Comparison of ENCODE assay signal across 23 mouse cellular contexts in genomic region chr4:68284845-68285244, GRCm38 (mm10).
A peak's percentile ranks its signal among the peaks of the same experiment; 100 is the strongest.
DNase-seq lines count a peak whose midpoint lies in the region; ATAC-seq lines count a peak whose summit lies in the region.
"Had no signal": no experiment of that assay in that cellular context is flagged by ENCODE, and none has a peak within 500 bp of the region (broad histone marks: within the 10 kb centered on the region; RNA-seq: fewer than 3 reads in every experiment).

No protein-coding gene starts in this region.

- H3K36me3 ChIP-seq in kidney, embryonic 15.5 days, result no peaks in the 10 kb centered on the region
- no peaks in the 10 kb centered on the region for H3K36me3 ChIP-seq in hindbrain, embryonic 16.5 days (ENCODE audit: control insufficient read depth, insufficient read depth, low read length)
- H3K36me3 ChIP-seq: embryonic facial prominence, embryonic 13.5 days; embryonic facial prominence, embryonic 15.5 days; forebrain, embryonic 10.5 days; forebrain, embryonic 12.5 days had no signal

- H3K9ac ChIP-seq in kidney, embryonic 15.5 days, result no peak overlapping the region
- H3K9ac ChIP-seq in hindbrain, embryonic 16.5 days (ENCODE audit: low read depth, low read length), result no peak overlapping the region
- H3K9ac ChIP-seq: embryonic facial prominence, embryonic 13.5 days; embryonic facial prominence, embryonic 15.5 days; forebrain, embryonic 12.5 days had no signal

- WGBS in kidney, embryonic 15.5 days, result 20% methylated on average over 1 of the region's 1 CpGs
- 59% methylated on average over 1 of the region's 1 CpGs for WGBS in hindbrain, embryonic 16.5 days

- DNase-seq in kidney, adult 11 months, result no peak
- peak; percentile 5 for DNase-seq in kidney, postnatal 10 days
- DNase-seq in kidney, postnatal 36 days, result no peak
- peak; percentile 2 to 17 for DNase-seq in kidney, postnatal 4 days
- no peak for DNase-seq in kidney, adult 8-10 months
- peak; percentile 2 for DNase-seq in mesoderm, embryonic 11.5 days (ENCODE audit: low read depth, low spot score)
- DNase-seq: adrenal gland, adult 2 months; adrenal gland, postnatal 10 days; adrenal gland, postnatal 25 days; cerebellum, adult 11 months; cerebellum, adult 18-20 months; cerebellum, adult 8-10 months; cerebellum, adult 9-11 months; cerebellum, postnatal 25 days had no signal

- peak; percentile 91 for ATAC-seq in kidney, embryonic 15.5 days (replicated peaks; ENCODE audit: low FRiP score)
- ATAC-seq in hindbrain, embryonic 16.5 days, result no peak
- ATAC-seq: forebrain, embryonic 14.5 days; forebrain, embryonic 16.5 days had no signal

- no peaks in the 10 kb centered on the region for H3K27me3 ChIP-seq in kidney, embryonic 15.5 days
- no peaks in the 10 kb centered on the region for H3K27me3 ChIP-seq in hindbrain, embryonic 16.5 days (replicated peaks; ENCODE audit: control insufficient read depth, insufficient read depth, low read length)
- H3K27me3 ChIP-seq: embryonic facial prominence, embryonic 13.5 days; embryonic facial prominence, embryonic 15.5 days; forebrain, embryonic 12.5 days had no signal

- no peak overlapping the region for H3K27ac ChIP-seq in kidney, embryonic 15.5 days
- no peak overlapping the region for H3K27ac ChIP-seq in hindbrain, embryonic 16.5 days (ENCODE audit: low read depth, low read length)
- H3K27ac ChIP-seq: embryonic facial prominence, embryonic 13.5 days; embryonic facial prominence, embryonic 15.5 days; forebrain, embryonic 10.5 days; forebrain, embryonic 12.5 days had no signal

- H3K9me3 ChIP-seq in kidney, embryonic 15.5 days (replicated peaks), result no peaks in the 10 kb centered on the region
- no peaks in the 10 kb centered on the region for H3K9me3 ChIP-seq in hindbrain, embryonic 16.5 days (ENCODE audit: control insufficient read depth, low read length)
- H3K9me3 ChIP-seq: embryonic facial prominence, embryonic 13.5 days; embryonic facial prominence, embryonic 15.5 days; forebrain, embryonic 10.5 days; forebrain, embryonic 12.5 days had no signal

- H3K4me3 ChIP-seq in kidney, embryonic 15.5 days (replicated peaks), result no peak overlapping the region
- no peak overlapping the region for H3K4me3 ChIP-seq in hindbrain, embryonic 16.5 days (ENCODE audit: low read length)
- H3K4me3 ChIP-seq: embryonic facial prominence, embryonic 13.5 days; embryonic facial prominence, embryonic 15.5 days; erythroblast, embryonic 14.5 days; forebrain, embryonic 10.5 days; forebrain, embryonic 12.5 days had no signal

- H3K4me1 ChIP-seq in kidney, embryonic 15.5 days, result no peaks in the 10 kb centered on the region
- no peaks in the 10 kb centered on the region for H3K4me1 ChIP-seq in hindbrain, embryonic 16.5 days (ENCODE audit: control insufficient read depth, insufficient read depth, low read depth, low read length)
- H3K4me1 ChIP-seq: embryonic facial prominence, embryonic 13.5 days; embryonic facial prominence, embryonic 15.5 days; forebrain, embryonic 10.5 days; forebrain, embryonic 12.5 days had no signal

- H3K4me2 ChIP-seq in kidney, embryonic 15.5 days, result no peak overlapping the region
- no peak overlapping the region for H3K4me2 ChIP-seq in hindbrain, embryonic 16.5 days (ENCODE audit: low read length)
- H3K4me2 ChIP-seq: embryonic facial prominence, embryonic 13.5 days; embryonic facial prominence, embryonic 15.5 days; forebrain, embryonic 12.5 days had no signal

Comparison
In these comparisons a context has a peak if more than half of its experiments do, and no peak if none do; other contexts are left out.
1. DNase-seq: peak in kidney, postnatal 10 days (single experiment), kidney, postnatal 4 days (2 of 2) and mesoderm, embryonic 11.5 days (single experiment); none in kidney, adult 11 months (single experiment), kidney, postnatal 36 days (0 of 2) and kidney, adult 8-10 months (0 of 2).